Mouse (Mus musculus): ENCODE results near the gene Prkaca. TPM values are rescaled to one million over a fixed set of nuclear protein-coding genes. Genes with fewer than 3 reads are reported as not detected.
A peak's percentile ranks its signal among the peaks of the same experiment; 100 is the strongest.

The Prkaca gene
- 181 and 183 TPM in 2 replicates for polyA plus RNA-seq (2012; rRNA removed)

DNA sequence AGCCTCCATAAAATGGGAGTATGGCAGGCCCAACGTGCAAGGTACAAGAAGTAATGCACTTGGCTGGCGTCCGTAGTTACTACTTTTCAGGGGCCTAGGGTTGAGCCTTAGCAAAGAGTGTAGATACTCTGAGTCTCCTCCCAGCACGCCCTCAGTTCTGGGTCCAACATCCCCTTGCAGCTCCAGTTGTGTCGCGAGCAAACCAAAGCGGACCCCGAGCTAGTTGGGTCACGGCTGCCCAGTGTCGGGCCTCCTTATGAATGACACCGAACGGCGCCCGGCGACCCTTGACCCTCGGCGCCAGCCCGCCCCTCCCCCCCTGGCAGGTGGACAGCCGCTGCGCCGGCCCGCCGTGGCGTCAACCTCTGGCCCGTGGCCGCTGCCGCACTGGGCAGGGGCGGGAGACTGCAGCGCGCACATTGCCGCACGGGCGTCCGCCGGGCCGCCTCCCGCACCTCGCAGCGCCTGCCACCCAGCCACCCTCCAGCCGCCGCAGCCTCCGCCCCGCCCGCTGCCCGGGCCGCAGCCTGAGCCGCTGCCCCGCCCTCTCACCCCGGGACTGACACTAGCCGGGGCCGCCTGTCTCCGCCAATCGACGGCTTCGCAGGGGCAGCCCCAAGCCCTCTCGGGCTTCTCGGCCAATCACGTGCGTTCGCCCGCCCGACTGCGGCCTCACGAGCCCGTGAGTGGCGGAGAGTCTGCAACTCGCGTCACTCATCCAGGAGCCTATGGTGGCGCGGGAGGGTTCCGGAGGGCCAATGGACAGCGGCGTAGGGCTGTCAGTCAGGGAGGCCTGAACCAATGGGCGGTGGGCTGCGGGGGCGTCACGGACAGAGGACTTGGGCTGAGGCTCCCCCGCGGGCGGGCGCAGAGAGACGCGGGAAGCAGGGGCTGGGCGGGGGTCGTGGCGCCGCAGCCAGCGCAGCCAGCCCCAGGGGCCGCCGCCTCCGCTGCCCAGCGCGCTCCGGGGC is at the start of gene Prkaca:
Gene Prkaca, plus strand, starts transcription at position 844 of the 971 bp plus-strand sequence.
- Histone ChIP-seq H3K4me1 (ENCODE audit: control insufficient read depth, insufficient read depth, low read length) (peaks cover 1% of the 10 kb centered on the region), H3K27ac (ENCODE audit: insufficient read depth, low read length) (peak within 1 kb of the TSS; percentile 87), H3K4me3 (ENCODE audit: insufficient read depth, low read length) (peak within 1 kb of the TSS; percentile 99)
- peak; percentile 55; the same call in 1 of the 2 replicates for TF ChIP-seq POLR2A (IDR thresholded peaks at IDR 0.05; ENCODE audit: extremely low read depth, insufficient read depth, low read length)
- TF ChIP-seq CTCF (IDR thresholded peaks at IDR 0.05; ENCODE audit: extremely low read depth, insufficient read depth, low read length) = no peak

DNA sequence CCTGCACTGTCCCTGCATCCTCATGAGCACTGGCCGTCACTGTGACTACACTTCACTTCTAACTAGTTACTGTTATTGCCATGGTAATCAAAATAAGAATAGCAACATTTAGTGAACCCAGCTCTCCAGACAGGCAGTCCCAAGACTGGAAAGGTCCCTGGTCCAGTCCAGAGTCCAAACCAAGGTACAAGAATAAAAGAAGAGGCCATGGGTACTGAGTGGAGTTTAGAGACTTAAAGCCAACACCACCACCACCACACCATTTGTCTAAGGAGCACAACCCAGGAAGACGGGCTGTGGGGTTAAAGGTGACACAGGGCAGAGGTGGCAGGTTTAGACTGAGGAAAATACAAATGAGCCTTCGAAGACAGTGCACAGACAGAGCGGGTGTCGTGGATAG is 48.2 kb upstream of the Prkaca start:
- TF ChIP-seq POLR2A (IDR thresholded peaks at IDR 0.05; ENCODE audit: extremely low read depth, insufficient read depth, low read length) = no peak
- TF ChIP-seq CTCF (IDR thresholded peaks at IDR 0.05; ENCODE audit: extremely low read depth, insufficient read depth, low read length) = no peak
- Histone ChIP-seq H3K27ac (ENCODE audit: insufficient read depth, low read length) (no peak overlapping the region), H3K4me3 (ENCODE audit: insufficient read depth, low read length) (no peak overlapping the region), H3K4me1 (ENCODE audit: control insufficient read depth, insufficient read depth, low read length) (peaks cover 2% of the 10 kb centered on the region; the same call in 1 of the 2 replicates)

DNA sequence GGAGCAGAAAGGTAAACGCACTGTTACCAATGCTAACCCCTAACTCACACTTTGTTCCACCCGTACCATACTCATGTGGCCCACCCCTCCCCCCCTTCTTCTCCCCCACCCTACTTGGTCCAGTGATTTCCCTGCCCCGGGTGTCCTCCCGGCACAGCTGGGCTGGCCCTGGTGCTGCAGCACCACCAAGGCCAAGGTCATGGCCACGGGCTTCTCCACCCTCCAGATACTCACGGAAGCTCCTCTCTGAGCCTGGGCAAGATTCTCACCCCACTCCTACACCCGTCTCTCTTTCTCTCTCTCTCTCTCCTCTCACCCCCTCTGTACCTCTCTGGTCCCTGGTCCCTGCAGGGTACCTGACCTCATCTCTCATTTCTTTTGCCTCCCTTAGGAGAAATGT is 46.5 kb upstream of the Prkaca start:
- H3K27ac ChIP-seq (ENCODE audit: insufficient read depth, low read length) = no peak overlapping the region
- TF ChIP-seq POLR2A (IDR thresholded peaks at IDR 0.05; ENCODE audit: extremely low read depth, insufficient read depth, low read length) (no peak), CTCF (IDR thresholded peaks at IDR 0.05; ENCODE audit: extremely low read depth, insufficient read depth, low read length) (no peak)

DNA sequence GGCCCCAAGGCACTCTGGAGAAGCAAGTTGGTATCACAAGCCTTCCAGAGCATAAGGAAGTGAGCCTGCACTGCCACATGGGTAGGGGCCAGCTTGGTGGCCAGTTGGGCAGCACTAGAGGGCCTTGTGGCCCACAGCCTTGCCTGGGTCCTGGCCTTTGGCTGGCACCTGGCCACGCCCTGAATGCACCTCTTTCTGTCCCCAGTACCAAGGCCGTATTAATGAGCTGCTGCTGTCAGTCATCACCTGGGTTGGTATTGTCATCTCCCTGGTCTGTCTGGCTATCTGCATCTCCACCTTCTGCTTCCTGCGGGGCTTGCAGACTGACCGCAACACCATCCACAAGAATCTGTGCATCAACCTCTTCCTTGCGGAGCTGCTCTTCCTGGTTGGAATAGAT is 38.6 kb upstream of the Prkaca start:
- Histone ChIP-seq H3K4me3 (ENCODE audit: insufficient read depth, low read length) (no peak overlapping the region), H3K4me1 (ENCODE audit: control insufficient read depth, insufficient read depth, low read length) (no peaks in the 10 kb centered on the region), H3K27ac (ENCODE audit: insufficient read depth, low read length) (no peak overlapping the region)
- TF ChIP-seq CTCF (IDR thresholded peaks at IDR 0.05; ENCODE audit: extremely low read depth, insufficient read depth, low read length) (no peak), POLR2A (IDR thresholded peaks at IDR 0.05; ENCODE audit: extremely low read depth, insufficient read depth, low read length) (no peak)

More for the DNA sequence above, 46.5 kb upstream of the Prkaca start:
- Histone ChIP-seq H3K4me1 (ENCODE audit: control insufficient read depth, insufficient read depth, low read length) (peaks cover 2% of the 10 kb centered on the region; the same call in 1 of the 2 replicates), H3K4me3 (ENCODE audit: insufficient read depth, low read length) (no peak overlapping the region)

DNA sequence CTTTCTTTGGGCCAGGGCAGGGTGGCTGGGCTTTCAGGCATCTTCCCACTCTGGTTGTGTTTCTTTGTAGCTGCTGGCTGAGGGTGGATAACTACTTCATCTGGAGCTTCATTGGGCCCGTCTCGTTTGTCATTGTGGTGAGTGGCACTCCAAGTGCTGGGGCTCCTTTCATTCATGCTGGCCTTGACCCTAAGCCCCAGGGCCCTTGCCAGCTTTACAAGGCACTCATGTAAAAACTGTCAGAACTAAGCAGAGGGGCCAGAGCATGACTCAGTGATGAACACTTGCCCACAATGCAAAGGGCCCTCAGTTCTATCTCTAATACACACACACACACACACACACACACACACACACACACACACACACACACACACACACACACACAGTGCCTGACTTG is 37.8 kb upstream of the Prkaca start:
- no peak overlapping the region for H3K4me3 ChIP-seq (ENCODE audit: insufficient read depth, low read length)
- H3K27ac ChIP-seq (ENCODE audit: insufficient read depth, low read length) = no peak overlapping the region
- TF ChIP-seq POLR2A (IDR thresholded peaks at IDR 0.05; ENCODE audit: extremely low read depth, insufficient read depth, low read length) (no peak), CTCF (IDR thresholded peaks at IDR 0.05; ENCODE audit: extremely low read depth, insufficient read depth, low read length) (no peak)
- no peaks in the 10 kb centered on the region for H3K4me1 ChIP-seq (ENCODE audit: control insufficient read depth, insufficient read depth, low read length)

DNA sequence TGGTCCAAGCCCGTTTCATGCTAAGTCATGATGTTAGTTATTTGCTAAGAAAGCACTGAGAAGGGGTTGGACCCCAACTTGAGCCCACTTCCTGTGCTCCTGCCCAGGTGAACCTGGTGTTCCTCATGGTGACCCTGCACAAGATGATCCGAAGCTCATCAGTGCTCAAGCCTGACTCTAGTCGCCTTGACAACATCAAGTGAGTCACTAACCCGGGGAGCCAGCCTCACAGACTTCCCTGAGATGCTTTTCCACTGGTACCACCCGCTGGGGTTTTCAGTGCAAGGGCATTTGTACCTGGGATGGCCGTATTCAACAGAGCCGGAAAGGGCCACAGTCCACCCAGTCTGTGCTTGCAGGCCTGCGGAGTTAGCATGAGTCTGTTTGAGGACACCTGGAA is 37.4 kb upstream of the Prkaca start:
- no peak overlapping the region for H3K27ac ChIP-seq (ENCODE audit: insufficient read depth, low read length)
- no peak for TF ChIP-seq CTCF (IDR thresholded peaks at IDR 0.05; ENCODE audit: extremely low read depth, insufficient read depth, low read length)
- TF ChIP-seq POLR2A (IDR thresholded peaks at IDR 0.05; ENCODE audit: extremely low read depth, insufficient read depth, low read length) = no peak
- H3K4me3 ChIP-seq (ENCODE audit: insufficient read depth, low read length) = no peak overlapping the region
- no peaks in the 10 kb centered on the region for H3K4me1 ChIP-seq (ENCODE audit: control insufficient read depth, insufficient read depth, low read length)

DNA sequence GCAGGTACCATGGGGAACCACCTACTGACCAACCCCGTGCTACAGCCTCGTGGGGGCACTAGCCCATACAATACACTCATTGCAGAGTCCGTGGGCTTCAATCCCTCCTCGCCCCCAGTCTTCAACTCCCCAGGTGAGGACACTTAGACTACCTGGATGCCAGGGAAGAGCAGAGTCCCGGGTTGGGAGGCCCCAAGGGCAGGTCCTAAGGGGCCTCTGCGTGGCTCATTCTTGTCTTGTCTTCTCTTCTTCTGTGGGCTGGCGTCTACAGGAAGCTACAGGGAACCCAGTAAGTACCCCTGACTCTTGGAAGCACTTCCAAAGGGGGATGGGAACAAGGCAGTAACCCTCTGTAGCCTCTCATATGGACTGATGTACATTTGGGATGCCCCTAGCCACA is 35.1 kb upstream of the Prkaca start:
- H3K4me3 ChIP-seq (ENCODE audit: insufficient read depth, low read length) = no peak overlapping the region
- H3K27ac ChIP-seq (ENCODE audit: insufficient read depth, low read length) = no peak overlapping the region
- H3K4me1 ChIP-seq (ENCODE audit: control insufficient read depth, insufficient read depth, low read length) = peaks cover 3% of the 10 kb centered on the region; the same call in 1 of the 2 replicates
- TF ChIP-seq POLR2A (IDR thresholded peaks at IDR 0.05; ENCODE audit: extremely low read depth, insufficient read depth, low read length) = no peak
- no peak for TF ChIP-seq CTCF (IDR thresholded peaks at IDR 0.05; ENCODE audit: extremely low read depth, insufficient read depth, low read length)

DNA sequence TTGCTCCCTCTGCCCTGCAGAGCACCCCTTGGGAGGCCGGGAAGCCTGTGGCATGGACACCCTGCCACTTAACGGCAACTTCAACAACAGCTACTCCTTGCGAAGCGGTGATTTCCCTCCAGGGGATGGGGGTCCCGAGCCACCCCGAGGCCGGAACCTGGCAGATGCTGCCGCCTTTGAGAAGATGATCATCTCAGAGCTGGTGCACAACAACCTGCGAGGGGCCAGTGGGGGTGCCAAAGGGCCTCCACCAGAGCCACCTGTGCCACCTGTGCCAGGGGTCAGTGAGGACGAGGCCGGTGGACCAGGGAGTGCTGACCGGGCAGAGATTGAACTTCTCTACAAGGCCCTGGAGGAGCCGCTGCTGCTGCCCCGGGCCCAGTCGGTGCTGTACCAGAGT is 34.5 kb upstream of the Prkaca start:
- H3K4me3 ChIP-seq (ENCODE audit: insufficient read depth, low read length) = no peak overlapping the region
- H3K4me1 ChIP-seq (ENCODE audit: control insufficient read depth, insufficient read depth, low read length) = peaks cover 4% of the 10 kb centered on the region; the same call in 1 of the 2 replicates
- TF ChIP-seq POLR2A (IDR thresholded peaks at IDR 0.05; ENCODE audit: extremely low read depth, insufficient read depth, low read length) = no peak
- TF ChIP-seq CTCF (IDR thresholded peaks at IDR 0.05; ENCODE audit: extremely low read depth, insufficient read depth, low read length) = no peak
- H3K27ac ChIP-seq (ENCODE audit: insufficient read depth, low read length) = no peak overlapping the region

DNA sequence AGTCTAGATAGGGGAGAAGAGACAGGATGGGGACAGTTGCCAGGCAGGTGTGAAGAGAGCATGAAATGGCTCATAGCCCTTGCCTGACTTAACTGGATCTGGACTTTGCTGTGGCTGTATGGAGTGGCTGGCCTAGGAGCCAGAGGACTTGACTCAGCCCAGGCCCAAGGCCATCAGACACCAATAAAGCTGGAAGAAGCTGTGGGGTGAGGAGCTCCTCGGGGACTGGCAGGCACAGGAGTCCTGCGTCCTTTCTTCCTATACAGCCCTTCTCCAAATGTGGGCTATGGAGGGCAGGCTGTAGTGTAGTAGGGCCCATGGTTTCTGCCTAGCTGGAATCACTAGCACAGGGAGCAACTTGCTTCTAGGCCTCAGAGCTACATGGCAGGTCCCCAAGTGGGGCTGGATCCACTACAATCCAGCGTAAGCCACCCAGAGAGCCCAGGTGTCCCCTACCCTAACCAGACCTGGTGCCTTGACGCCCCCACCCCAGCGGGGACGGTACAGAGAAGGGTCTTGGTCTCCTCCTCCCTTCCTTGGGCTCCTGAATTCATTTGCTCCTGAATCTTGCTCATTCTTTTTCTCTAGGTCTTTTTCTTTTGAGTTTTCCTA is 31.6 kb upstream of the Prkaca start:
- Histone ChIP-seq H3K4me3 (ENCODE audit: insufficient read depth, low read length) (no peak overlapping the region), H3K27ac (ENCODE audit: insufficient read depth, low read length) (no peak overlapping the region), H3K4me1 (ENCODE audit: control insufficient read depth, insufficient read depth, low read length) (peaks cover 4% of the 10 kb centered on the region; the same call in 1 of the 2 replicates)
- TF ChIP-seq CTCF (IDR thresholded peaks at IDR 0.05; ENCODE audit: extremely low read depth, insufficient read depth, low read length) (no peak), POLR2A (IDR thresholded peaks at IDR 0.05; ENCODE audit: extremely low read depth, insufficient read depth, low read length) (no peak)
